Mouse (Mus musculus): Measurements from ENCODE around the gene Mr1.

GRCm38 (mm10) chr1:155109387-155110350, 36.9 kb downstream of the Mr1 start:
- TF ChIP-seq EP300 (optimal IDR thresholded peaks at IDR 0.05) = no peak
- no peak for TF ChIP-seq CTCF (IDR thresholded peaks at IDR 0.05; ENCODE audit: low read depth)
